Mouse (Mus musculus) heart, postnatal 25 days (tissue): ENCODE measurements around the gene Pde1c. TPM values are rescaled to one million over a fixed set of nuclear protein-coding genes. Genes with fewer than 3 reads are reported as not detected.

Experiments
- DNase-seq: peaks from one replicate; pipeline ENCODE4 v3.0.0; 2022; ENCODE audit warnings: low spot score
- intact Hi-C: fragments of 180-260 bp; cut with DNase I; formaldehyde crosslinking; loops from one replicate; pipeline ENCODE4 v1.15.1; 2025
- total RNA-seq, 2 experiments: library from RNA; stranded (reverse); gene quantifications; 2 replicates each; pipeline ENCODE4 v1.2.3; 2021

The Pde1c gene
- total RNA-seq, 2 experiments from 2014 or later = 72.2 to 92.5 TPM

- intact Hi-C loops = loop anchor here (1.0 kb wide), 1 partner anchor 410 kb away; no protein-coding TSS in a partner anchor
- no peak for DNase-seq
Measured at GRCm38 (mm10) chr6:56476581-56476980, 92.3 kb downstream of the Pde1c start.

- DNase-seq = no peak
- intact Hi-C loops = no loop called here
Measured at GRCm38 (mm10) chr6:56458098-56458497, 110.8 kb downstream of the Pde1c start.

GRCm38 (mm10) chr6:56447917-56448316, 121.0 kb downstream of the Pde1c start:
- DNase-seq = no peak
- intact Hi-C loops = loop anchor here (2.0 kb wide), 1 partner anchor 381 kb away; no protein-coding TSS in a partner anchor

GRCm38 (mm10) chr6:56441501-56441900, 127.4 kb downstream of the Pde1c start:
- DNase-seq = no peak
- intact Hi-C loops = no loop called here

GRCm38 (mm10) chr6:56425846-56426245, 143.1 kb downstream of the Pde1c start:
- intact Hi-C loops = no loop called here

GRCm38 (mm10) chr6:56422866-56423265, 146.0 kb downstream of the Pde1c start:
- DNase-seq = no peak
- intact Hi-C loops = no loop called here

More at GRCm38 (mm10) chr6:56425846-56426245, 143.1 kb downstream of the Pde1c start:
- no peak for DNase-seq

GRCm38 (mm10) chr6:56416191-56416590, 152.7 kb downstream of the Pde1c start:
- no peak for DNase-seq
- intact Hi-C loops = no loop called here

GRCm38 (mm10) chr6:56389178-56389577, 179.7 kb downstream of the Pde1c start:
- DNase-seq = no peak
- intact Hi-C loops = no loop called here

- intact Hi-C loops = no loop called here
- no peak for DNase-seq
Measured at GRCm38 (mm10) chr6:56376359-56376758, 192.5 kb downstream of the Pde1c start.

- DNase-seq = no peak
- intact Hi-C loops = no loop called here
Measured at GRCm38 (mm10) chr6:56374180-56374579, 194.7 kb downstream of the Pde1c start.

- intact Hi-C loops = no loop called here
- no peak for DNase-seq
Measured at GRCm38 (mm10) chr6:56373753-56374152, 195.2 kb downstream of the Pde1c start.

- DNase-seq = no peak
- intact Hi-C loops = no loop called here
Measured at GRCm38 (mm10) chr6:56373046-56373751, 195.7 kb downstream of the Pde1c start.

GRCm38 (mm10) chr6:56369462-56369861, 199.4 kb downstream of the Pde1c start:
- DNase-seq = no peak
- intact Hi-C loops = loop anchor here (10.0 kb wide), 1 partner anchor 295 kb away; no protein-coding TSS in a partner anchor

GRCm38 (mm10) chr6:56368116-56368515, 200.8 kb downstream of the Pde1c start:
- DNase-seq = no peak
- intact Hi-C loops = loop anchor here (10.0 kb wide), 1 partner anchor 293 kb away; no protein-coding TSS in a partner anchor

GRCm38 (mm10) chr6:56367257-56367656, 201.6 kb downstream of the Pde1c start:
- no peak for DNase-seq
- intact Hi-C loops = loop anchor here (10.0 kb wide), 1 partner anchor 292 kb away; no protein-coding TSS in a partner anchor

GRCm38 (mm10) chr6:56362650-56363049, 206.3 kb downstream of the Pde1c start:
- no peak for DNase-seq
- intact Hi-C loops = loop anchor here (10.0 kb wide), 1 partner anchor 288 kb away; no protein-coding TSS in a partner anchor

GRCm38 (mm10) chr6:56362128-56362545, 206.8 kb downstream of the Pde1c start:
- no peak for DNase-seq
- intact Hi-C loops = loop anchor here (10.0 kb wide), 1 partner anchor 287 kb away; no protein-coding TSS in a partner anchor

GRCm38 (mm10) chr6:56361348-56362127, 207.4 kb downstream of the Pde1c start:
- intact Hi-C loops = loop anchor here (10.0 kb wide), 1 partner anchor 287 kb away; no protein-coding TSS in a partner anchor
- DNase-seq = no peak

- intact Hi-C loops = loop anchor here (10.0 kb wide), 1 partner anchor 285 kb away; no protein-coding TSS in a partner anchor
- DNase-seq = no peak
Measured at GRCm38 (mm10) chr6:56360086-56360485, 208.8 kb downstream of the Pde1c start.

- intact Hi-C loops = no loop called here
- DNase-seq = no peak
Measured at GRCm38 (mm10) chr6:56359126-56359525, 209.8 kb downstream of the Pde1c start.

GRCm38 (mm10) chr6:56347207-56347606, 221.7 kb downstream of the Pde1c start:
- DNase-seq = no peak
- intact Hi-C loops = no loop called here
